ENCODE assay signal across 8 mouse cellular contexts in the genomic region with DNA sequence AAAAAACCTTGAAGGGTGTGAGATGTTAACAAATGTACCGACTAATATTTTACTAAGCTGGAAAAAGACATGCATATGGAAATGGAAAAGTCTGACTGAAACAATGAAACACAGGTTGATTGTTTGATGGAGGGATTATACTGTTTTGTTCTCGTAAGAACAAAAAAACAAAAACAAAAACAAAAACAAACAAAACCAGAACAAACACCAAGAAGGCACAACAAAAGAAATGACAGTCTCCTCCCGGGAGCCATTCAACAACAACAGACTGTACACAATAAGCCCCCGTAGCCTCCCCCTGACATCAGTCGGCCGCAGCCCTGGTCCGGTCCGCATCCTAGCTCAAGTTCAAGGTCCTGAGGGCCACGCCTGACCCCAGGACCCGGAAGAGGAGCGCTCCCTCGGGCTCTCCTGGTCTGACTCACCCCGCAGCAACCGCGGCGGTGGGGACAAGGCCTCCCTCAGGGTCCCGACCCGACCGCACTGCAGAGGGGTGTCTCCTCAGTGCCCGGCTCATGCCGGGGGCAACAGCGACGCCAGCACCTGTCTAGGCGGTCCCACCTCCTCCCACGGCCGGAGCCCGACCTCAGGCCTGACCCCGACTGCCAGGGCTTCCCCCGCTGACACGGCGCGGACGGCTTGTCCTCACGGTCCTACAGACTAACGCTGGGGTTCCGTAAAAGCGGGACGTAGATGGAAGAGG. TPM values are rescaled to one million over a fixed set of nuclear protein-coding genes. Genes with fewer than 3 reads are reported as not detected.
A peak's percentile ranks its signal among the peaks of the same experiment; 100 is the strongest.
DNase-seq lines count a peak whose midpoint lies in the region; ATAC-seq lines count a peak whose summit lies in the region.

No protein-coding gene starts in this region.

- H3K4me1 ChIP-seq in kidney, embryonic 16.5 days (ENCODE audit: insufficient read depth, low read length), result peaks cover 21% of the 10 kb centered on the region
- H3K4me1 ChIP-seq in embryonic facial prominence, embryonic 12.5 days, result peaks cover 17% of the 10 kb centered on the region
- peaks cover 13% of the 10 kb centered on the region for H3K4me1 ChIP-seq in intestine, embryonic 15.5 days (replicated peaks)
- H3K4me1 ChIP-seq in midbrain, embryonic 12.5 days, result peaks cover 23% of the 10 kb centered on the region

- WGBS in kidney, embryonic 16.5 days, result under 1% methylated on average over 38 of the region's 38 CpGs
- WGBS in embryonic facial prominence, embryonic 12.5 days, result under 1% methylated on average over 38 of the region's 38 CpGs
- under 1% methylated on average over 38 of the region's 38 CpGs for WGBS in intestine, embryonic 15.5 days
- 1% methylated on average over 38 of the region's 38 CpGs for WGBS in midbrain, embryonic 12.5 days

- peak; percentile 77 for ATAC-seq in kidney, embryonic 16.5 days (ENCODE audit: low FRiP score, low TSS enrichment)
- peak; percentile 53 for ATAC-seq in embryonic facial prominence, embryonic 12.5 days (ENCODE audit: insufficient number of reproducible peaks, insufficient read depth, low FRiP score, low TSS enrichment)
- ATAC-seq in intestine, embryonic 15.5 days, result peak; percentile 83
- peak; percentile 75 for ATAC-seq in midbrain, embryonic 12.5 days (ENCODE audit: low FRiP score, low read depth)

- peak overlapping the region; percentile 80 for H3K4me2 ChIP-seq in kidney, embryonic 16.5 days (replicated peaks; ENCODE audit: low read depth, low read length)
- H3K4me2 ChIP-seq in embryonic facial prominence, embryonic 12.5 days (replicated peaks), result peak overlapping the region; percentile 72
- peak overlapping the region; percentile 63 for H3K4me2 ChIP-seq in intestine, embryonic 15.5 days (replicated peaks)
- H3K4me2 ChIP-seq in midbrain, embryonic 12.5 days (replicated peaks), result peak overlapping the region; percentile 62

- H3K9me3 ChIP-seq in kidney, embryonic 16.5 days (ENCODE audit: low read length), result no peaks in the 10 kb centered on the region
- H3K9me3 ChIP-seq in embryonic facial prominence, embryonic 12.5 days, result no peaks in the 10 kb centered on the region
- H3K9me3 ChIP-seq in intestine, embryonic 15.5 days, result no peaks in the 10 kb centered on the region
- H3K9me3 ChIP-seq in midbrain, embryonic 12.5 days, result no peaks in the 10 kb centered on the region

- H3K9ac ChIP-seq in kidney, embryonic 16.5 days (replicated peaks; ENCODE audit: low read length), result peak overlapping the region; percentile 96
- peak overlapping the region; percentile 96 for H3K9ac ChIP-seq in embryonic facial prominence, embryonic 12.5 days
- H3K9ac ChIP-seq in intestine, embryonic 15.5 days, result peak overlapping the region; percentile 93
- peak overlapping the region; percentile 94 for H3K9ac ChIP-seq in midbrain, embryonic 12.5 days (replicated peaks)

- H3K4me3 ChIP-seq in kidney, embryonic 16.5 days (ENCODE audit: low read length), result peak overlapping the region; percentile 86
- H3K4me3 ChIP-seq in embryonic facial prominence, embryonic 12.5 days, result peak overlapping the region; percentile 99
- peak overlapping the region; percentile 93 for H3K4me3 ChIP-seq in intestine, embryonic 15.5 days (replicated peaks)
- H3K4me3 ChIP-seq in midbrain, embryonic 12.5 days, result peak overlapping the region; percentile 94

- no peaks in the 10 kb centered on the region for H3K27me3 ChIP-seq in kidney, embryonic 16.5 days (ENCODE audit: insufficient read depth, low read length)
- H3K27me3 ChIP-seq in embryonic facial prominence, embryonic 12.5 days, result no peaks in the 10 kb centered on the region; the same call in 1 of the 2 replicates
- no peaks in the 10 kb centered on the region for H3K27me3 ChIP-seq in intestine, embryonic 15.5 days (replicated peaks)
- H3K27me3 ChIP-seq in midbrain, embryonic 12.5 days, result peaks cover 7% of the 10 kb centered on the region

- no peaks in the 10 kb centered on the region for H3K36me3 ChIP-seq in kidney, embryonic 16.5 days (ENCODE audit: insufficient read depth, low read length)
- no peaks in the 10 kb centered on the region for H3K36me3 ChIP-seq in embryonic facial prominence, embryonic 12.5 days
- no peaks in the 10 kb centered on the region for H3K36me3 ChIP-seq in intestine, embryonic 15.5 days
- H3K36me3 ChIP-seq in midbrain, embryonic 12.5 days, result 0 out of 2 replicates have a peak, but pooled peaks cover 4% of the 10 kb centered on the region

- no peak for DNase-seq in kidney, adult 11 months
- DNase-seq in NIH3T3 (ENCODE audit: low read depth), result peak; percentile 55
- no peak for DNase-seq in cerebellum, postnatal 10 days
- DNase-seq in cerebellum, adult 8-10 months, result no peak

- peak overlapping the region; percentile 86 for H3K27ac ChIP-seq in kidney, embryonic 16.5 days (ENCODE audit: low read length)
- H3K27ac ChIP-seq in embryonic facial prominence, embryonic 12.5 days, result peak overlapping the region; percentile 74
- H3K27ac ChIP-seq in intestine, embryonic 15.5 days, result peak overlapping the region; percentile 74
- peak overlapping the region; percentile 79 for H3K27ac ChIP-seq in midbrain, embryonic 12.5 days (replicated peaks)

RNA-seq across cellular contexts. Expression of gene Ist1, which starts 0.5 kb away (rescaled TPM):
- polyA plus RNA-seq in kidney, embryonic 16.5 days (2015; fragmentation: Nextera tagmentation; extraction: Ambion mirVana), result 160 TPM in 2 replicates
- polyA plus RNA-seq in embryonic facial prominence, embryonic 12.5 days (2016; fragmentation: Nextera tagmentation; extraction: Ambion mirVana), result 157 and 165 TPM in 2 replicates
- 119 and 128 TPM in 2 replicates for polyA plus RNA-seq in intestine, embryonic 15.5 days (2015; fragmentation: Nextera tagmentation; extraction: Ambion mirVana)
- 172 and 181 TPM in 2 replicates for polyA plus RNA-seq in midbrain, embryonic 12.5 days (2016; fragmentation: Nextera tagmentation; extraction: Ambion mirVana)

RNA-seq across cellular contexts. Expression of gene Zfp821, which starts 12.8 kb away (rescaled TPM):
- polyA plus RNA-seq in kidney, embryonic 16.5 days (2015; fragmentation: Nextera tagmentation; extraction: Ambion mirVana), result 25.1 and 28.5 TPM in 2 replicates
- 58.2 and 60.6 TPM in 2 replicates for polyA plus RNA-seq in embryonic facial prominence, embryonic 12.5 days (2016; fragmentation: Nextera tagmentation; extraction: Ambion mirVana)
- polyA plus RNA-seq in intestine, embryonic 15.5 days (2015; fragmentation: Nextera tagmentation; extraction: Ambion mirVana), result 17.3 and 17.9 TPM in 2 replicates
- 74.6 and 80.7 TPM in 2 replicates for polyA plus RNA-seq in midbrain, embryonic 12.5 days (2016; fragmentation: Nextera tagmentation; extraction: Ambion mirVana)

RNA-seq across cellular contexts. Expression of gene Atxn1l, which starts 44.9 kb away (rescaled TPM):
- 7.5 and 9.3 TPM in 2 replicates for polyA plus RNA-seq in kidney, embryonic 16.5 days (2015; fragmentation: Nextera tagmentation; extraction: Ambion mirVana)
- polyA plus RNA-seq in embryonic facial prominence, embryonic 12.5 days (2016; fragmentation: Nextera tagmentation; extraction: Ambion mirVana), result 9.3 and 9.6 TPM in 2 replicates
- 5.4 and 5.7 TPM in 2 replicates for polyA plus RNA-seq in intestine, embryonic 15.5 days (2015; fragmentation: Nextera tagmentation; extraction: Ambion mirVana)
- 7.3 and 8.3 TPM in 2 replicates for polyA plus RNA-seq in midbrain, embryonic 12.5 days (2016; fragmentation: Nextera tagmentation; extraction: Ambion mirVana)
